Mouse (Mus musculus) forebrain, postnatal 0 days (tissue): ENCODE measurements at regions not wholly inside any gene's neighbourhood (a gene's known extent, or its start where the extent isn't known, plus 50 kb on each side); places are given as distances from the start of the nearest gene placed in this dataset.
A peak's percentile ranks its signal among the peaks of the same experiment; 100 is the strongest.

Experiments
- ATAC-seq: fragments of 200-750 bp; cut with Nextera tagmentation; 2 replicates; pipeline ENCODE4 v1.8.0; 2017; ENCODE audit warnings: mild to moderate bottlenecking, moderate library complexity
- DNase-seq: peaks from one replicate; pipeline ENCODE4 v3.0.0-alpha.2; 2015
- H3K27ac ChIP-seq: fragments of 300-500 bp; sonication (generic); 2 replicates; pipeline ENCODE4 v1.5.1; 2014; ENCODE audit warnings: low read depth, mild to moderate bottlenecking, antibody characterized with exemption, low read length, moderate library complexity, mixed read lengths
- H3K27me3 ChIP-seq: fragments of 300-500 bp; sonication (generic); 2 replicates; pipeline ENCODE4 v1.6.1; 2014; ENCODE audit warnings: mild to moderate bottlenecking, low read length, mixed read lengths; ENCODE audit not compliant: insufficient read depth
- H3K36me3 ChIP-seq: fragments of 300-500 bp; sonication (generic); 2 replicates; pipeline ENCODE4 v1.6.1; 2014; ENCODE audit warnings: mild to moderate bottlenecking, moderate library complexity; ENCODE audit not compliant: insufficient read depth
- H3K4me1 ChIP-seq: fragments of 300-500 bp; sonication (generic); 2 replicates; pipeline ENCODE4 v1.6.1; 2014; ENCODE audit warnings: antibody characterized with exemption; ENCODE audit not compliant: insufficient read depth
- H3K4me2 ChIP-seq: fragments of 300-500 bp; sonication (generic); 2 replicates; pipeline ENCODE4 v1.6.1; 2014; ENCODE audit warnings: low read depth, mild to moderate bottlenecking, moderate library complexity
- H3K4me3 ChIP-seq: fragments of 300-500 bp; sonication (generic); 2 replicates; pipeline ENCODE4 v1.5.1; 2014; ENCODE audit warnings: low read depth, low read length, mixed read lengths
- H3K9ac ChIP-seq: fragments of 300-500 bp; sonication (generic); 2 replicates; pipeline ENCODE4 v1.6.1; 2014; ENCODE audit warnings: mild to moderate bottlenecking
- H3K9me3 ChIP-seq: fragments of 300-500 bp; sonication (generic); 2 replicates; pipeline ENCODE4 v1.6.1; 2016; ENCODE audit warnings: low read length
- CTCF ChIP-seq: sonication (generic); IDR thresholded peaks from 2 replicates; pipeline ENCODE4 v1.5.1; 2016; ENCODE audit warnings: antibody characterized with exemption, control low read depth, low read depth
- WGBS: fragments of 180-500 bp; shearing (Covaris S2); extraction: QIAGEN DNeasy Blood & Tissue Kit; methylation state at CpG from one replicate; pipeline ENCODE4 v1.1.7; 2014; 5-methylcytosine and 5-hydroxymethylcytosine counted together

- H3K4me3 ChIP-seq: no peak overlapping the region
- DNase-seq (no peak), ATAC-seq (no peak)
- H3K27ac ChIP-seq: no peak overlapping the region
- H3K4me1 ChIP-seq: no peaks in the 10 kb centered on the region
- no peak overlapping the region for H3K9ac ChIP-seq
- TF ChIP-seq CTCF: no peak
- no peaks in the 10 kb centered on the region for H3K36me3 ChIP-seq
- no peak overlapping the region for H3K4me2 ChIP-seq
- no peaks in the 10 kb centered on the region for H3K9me3 ChIP-seq
- 82% methylated on average over 3 of the region's 3 CpGs for WGBS
- no peaks in the 10 kb centered on the region for H3K27me3 ChIP-seq
These were observed 408.4 kb downstream of the Fam19a5 start for GRCm38 (mm10) chr15:87952531-87952930.

DNA sequence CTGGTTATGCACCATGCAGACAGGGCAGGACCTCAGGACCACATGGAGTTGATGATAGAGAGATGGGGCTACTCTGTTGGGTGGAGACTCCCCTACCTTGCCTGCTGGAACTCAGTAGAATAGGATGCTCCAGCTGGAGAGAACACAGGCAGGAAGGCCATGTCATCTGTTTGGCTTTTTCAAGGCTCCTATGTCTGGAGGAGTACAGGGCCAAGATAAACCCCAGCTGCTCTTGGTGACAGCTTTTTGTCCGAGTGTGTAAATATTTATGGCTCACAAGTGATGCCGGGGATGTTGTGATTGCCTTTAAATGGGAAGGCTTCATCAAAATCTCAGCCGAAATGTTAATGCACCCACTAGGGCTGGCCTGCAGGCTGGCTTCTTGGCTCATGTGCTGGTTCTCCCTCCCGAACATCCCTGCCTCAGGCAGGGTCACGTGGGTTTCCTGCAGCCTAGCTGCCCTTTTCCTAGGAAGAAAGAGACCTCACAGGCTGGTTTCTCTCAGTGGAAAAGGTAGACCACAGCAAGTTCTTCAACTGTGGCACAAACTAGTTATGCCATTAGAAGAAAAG is 411.7 kb downstream of the Fam19a5 start:
- peak; percentile 36; the same call in 1 of the 2 replicates for ATAC-seq
- DNase-seq: no peak
- Histone ChIP-seq H3K36me3 (no peaks in the 10 kb centered on the region), H3K4me3 (no peak overlapping the region), H3K27me3 (no peaks in the 10 kb centered on the region), H3K27ac (no peak overlapping the region), H3K4me2 (no peak overlapping the region), H3K9me3 (no peaks in the 10 kb centered on the region), H3K9ac (no peak overlapping the region), H3K4me1 (no peaks in the 10 kb centered on the region)
- no peak for TF ChIP-seq CTCF
- WGBS: 58% methylated on average over 5 of the region's 5 CpGs

- H3K4me3 ChIP-seq: no peak overlapping the region
- H3K9ac ChIP-seq: no peak overlapping the region
- H3K4me2 ChIP-seq: no peak overlapping the region
- no peak for TF ChIP-seq CTCF
- no peaks in the 10 kb centered on the region for H3K4me1 ChIP-seq
- no peak overlapping the region for H3K27ac ChIP-seq
- DNase-seq (no peak), ATAC-seq (no peak)
- no peaks in the 10 kb centered on the region for H3K36me3 ChIP-seq
- WGBS: 75% methylated on average over 1 of the region's 1 CpGs
- H3K9me3 ChIP-seq: no peaks in the 10 kb centered on the region
- H3K27me3 ChIP-seq: no peaks in the 10 kb centered on the region
These were observed 414.8 kb downstream of the Fam19a5 start for GRCm38 (mm10) chr15:87958866-87959265.

DNA sequence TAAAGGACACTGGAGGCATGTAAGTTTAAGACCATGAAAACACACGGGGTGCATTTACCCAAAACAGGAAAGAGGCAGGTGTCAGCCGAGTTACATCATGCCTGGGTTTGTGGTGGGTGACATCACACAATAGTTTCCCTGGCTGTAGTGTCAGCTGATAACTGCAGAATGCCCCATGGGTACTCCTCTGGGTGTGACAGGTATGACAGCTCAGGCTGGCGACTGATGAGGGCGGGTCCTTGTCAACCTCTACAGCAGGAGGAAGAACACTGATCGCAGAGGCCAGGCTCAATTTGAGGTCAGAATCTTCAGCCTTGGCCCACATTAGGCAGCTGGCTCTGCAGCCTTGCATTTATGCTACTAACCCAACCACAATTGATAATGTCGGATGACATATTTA is 428.5 kb downstream of the Fam19a5 start:
- no peak for TF ChIP-seq CTCF
- Histone ChIP-seq H3K27ac (no peak overlapping the region), H3K4me2 (no peak overlapping the region), H3K27me3 (no peaks in the 10 kb centered on the region), H3K36me3 (no peaks in the 10 kb centered on the region), H3K9ac (no peak overlapping the region), H3K4me3 (no peak overlapping the region), H3K9me3 (no peaks in the 10 kb centered on the region), H3K4me1 (no peaks in the 10 kb centered on the region)
- DNase-seq: no peak
- WGBS: 86% methylated on average over 6 of the region's 6 CpGs
- no peak for ATAC-seq

- WGBS: 14% methylated on average over 5 of the region's 5 CpGs
- H3K9me3 ChIP-seq: no peaks in the 10 kb centered on the region
- ATAC-seq (no peak), DNase-seq (no peak)
- no peaks in the 10 kb centered on the region for H3K4me1 ChIP-seq
- no peak for TF ChIP-seq CTCF
- no peaks in the 10 kb centered on the region for H3K27me3 ChIP-seq
- H3K4me2 ChIP-seq: no peak overlapping the region
- no peak overlapping the region for H3K4me3 ChIP-seq
- H3K9ac ChIP-seq: no peak overlapping the region
- no peak overlapping the region for H3K27ac ChIP-seq
- H3K36me3 ChIP-seq: no peaks in the 10 kb centered on the region
These were observed 443.4 kb downstream of the Fam19a5 start for GRCm38 (mm10) chr15:87987322-87987985.

DNA sequence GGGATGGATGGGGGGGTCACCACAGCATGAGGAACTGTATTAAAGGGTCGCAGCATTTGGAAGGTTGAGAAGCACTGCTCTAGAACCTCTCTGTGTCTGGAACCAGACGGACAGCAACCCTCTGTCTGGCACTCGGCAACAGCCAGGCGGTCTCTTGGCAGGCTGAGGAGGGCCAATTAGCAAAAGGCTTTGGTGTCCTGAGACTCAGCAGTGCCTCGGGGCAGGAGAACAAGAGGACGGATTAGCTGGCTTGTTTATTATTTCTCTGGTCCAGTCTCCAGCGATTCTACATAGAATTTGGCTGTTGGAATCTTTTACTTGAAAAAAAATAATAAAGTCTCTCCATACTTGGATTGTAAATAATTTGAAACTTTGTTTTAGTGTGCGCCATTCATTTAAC is 450.4 kb downstream of the Fam19a5 start:
- no peak for TF ChIP-seq CTCF
- DNase-seq (peak; percentile 16), ATAC-seq (no peak)
- Histone ChIP-seq H3K4me3 (no peak overlapping the region), H3K9ac (no peak overlapping the region), H3K36me3 (no peaks in the 10 kb centered on the region), H3K9me3 (no peaks in the 10 kb centered on the region), H3K4me2 (no peak overlapping the region), H3K27ac (no peak overlapping the region), H3K4me1 (no peaks in the 10 kb centered on the region), H3K27me3 (no peaks in the 10 kb centered on the region; the same call in 1 of the 2 replicates)
- 24% methylated on average over 8 of the region's 8 CpGs for WGBS

DNA sequence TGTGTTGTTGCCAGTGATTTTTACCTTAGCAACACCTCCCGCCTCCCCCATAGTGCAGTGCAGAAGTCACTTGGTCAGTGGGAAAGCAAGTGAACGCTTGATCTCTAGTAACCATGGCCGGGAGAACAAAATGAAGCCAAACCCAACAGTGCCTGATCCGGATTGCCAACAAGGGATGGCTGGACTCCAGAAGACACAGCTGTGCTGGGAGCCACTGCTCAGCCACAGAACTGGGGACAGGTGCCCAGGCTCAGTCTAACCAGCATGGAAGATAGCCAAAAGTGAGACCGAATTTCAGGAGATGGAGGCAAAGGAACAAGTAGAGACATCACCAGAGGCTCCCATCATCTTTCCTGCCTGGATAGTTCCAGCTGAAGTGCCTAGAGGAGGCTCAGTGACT is 473.0 kb downstream of the Fam19a5 start:
- no peaks in the 10 kb centered on the region for H3K36me3 ChIP-seq
- 69% methylated on average over 5 of the region's 5 CpGs for WGBS
- no peak overlapping the region for H3K27ac ChIP-seq
- DNase-seq (no peak), ATAC-seq (no peak)
- no peaks in the 10 kb centered on the region for H3K27me3 ChIP-seq
- H3K4me3 ChIP-seq: no peak overlapping the region
- H3K9me3 ChIP-seq: no peaks in the 10 kb centered on the region
- H3K9ac ChIP-seq: no peak overlapping the region
- no peak for TF ChIP-seq CTCF
- no peak overlapping the region for H3K4me2 ChIP-seq
- no peaks in the 10 kb centered on the region for H3K4me1 ChIP-seq
